Mouse (Mus musculus): ENCODE results near the gene Scgb1a1. TPM values are rescaled to one million over a fixed set of nuclear protein-coding genes. Genes with fewer than 3 reads are reported as not detected.

Gene Scgb1a1
- polyA plus RNA-seq, 1 experiment from 2014 or later, result not detected

DNA sequence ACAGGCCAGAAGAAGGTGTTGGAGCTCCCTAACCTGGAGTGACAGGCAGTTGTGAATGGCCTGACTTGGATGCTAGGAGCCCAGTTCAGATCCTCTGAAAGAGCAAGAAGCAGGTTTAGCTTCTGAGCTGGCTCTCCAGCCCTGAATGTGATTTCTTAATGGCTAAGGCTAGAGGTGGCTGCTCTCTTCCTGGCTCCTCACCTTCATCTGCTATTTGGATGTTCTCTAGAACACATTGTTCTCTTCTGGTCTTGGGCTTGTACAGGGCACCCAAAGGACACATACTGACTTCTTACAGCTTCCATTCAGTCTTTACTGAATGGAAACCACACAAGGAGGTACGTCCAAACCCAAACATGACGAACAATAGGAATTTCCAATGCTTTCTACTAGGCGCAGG lies 11.7 kb downstream of the Scgb1a1 start:
- no peak for TF ChIP-seq CTCF (IDR thresholded peaks at IDR 0.05; ENCODE audit: low read depth)
- no peaks in the 10 kb centered on the region for H3K27me3 ChIP-seq (ENCODE audit: insufficient read depth, low read length)
- no peaks in the 10 kb centered on the region for H3K9me3 ChIP-seq (replicated peaks; ENCODE audit: low read length)
- no peaks in the 10 kb centered on the region for H3K36me3 ChIP-seq (ENCODE audit: insufficient read depth, low read length)
- H3K9ac ChIP-seq (ENCODE audit: low read depth, low read length), result no peak overlapping the region
- WGBS, result 98% methylated on average over 3 of the region's 3 CpGs
- DNase-seq (ENCODE audit: low spot score) (no peak), ATAC-seq (replicated peaks; ENCODE audit: low FRiP score, low read depth) (no peak)
- H3K4me1 ChIP-seq (replicated peaks; ENCODE audit: insufficient read depth, low read length), result peaks cover 5% of the 10 kb centered on the region; the same call in 1 of the 2 replicates
- H3K4me3 ChIP-seq (replicated peaks; ENCODE audit: low read depth, low read length), result no peak overlapping the region
- H3K4me2 ChIP-seq (ENCODE audit: low read length), result no peak overlapping the region
- 0 out of 2 replicates have a peak overlapping the region, but pooled peaks have one; percentile 2 for H3K27ac ChIP-seq

DNA sequence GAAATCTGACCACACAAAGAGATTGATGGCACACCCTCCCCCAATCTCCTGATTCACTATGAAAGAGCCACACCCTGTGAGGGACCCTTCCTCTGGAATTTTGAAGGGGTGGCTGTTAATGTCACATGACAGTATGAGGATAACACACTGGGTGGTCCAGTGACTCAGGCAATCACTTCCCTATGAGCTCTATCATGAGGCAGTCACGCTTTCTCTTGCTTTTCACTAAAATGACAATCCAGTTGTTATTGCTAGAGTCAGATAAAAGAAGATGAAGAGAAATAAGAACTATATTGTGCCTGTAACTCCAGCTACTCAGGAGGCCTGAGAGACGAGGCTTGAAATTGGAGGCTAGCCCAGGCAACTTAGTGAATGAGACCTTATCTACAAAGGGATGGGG lies 12.2 kb downstream of the Scgb1a1 start:
- ATAC-seq (replicated peaks; ENCODE audit: low FRiP score, low read depth), result no peak
- H3K36me3 ChIP-seq (ENCODE audit: insufficient read depth, low read length), result no peaks in the 10 kb centered on the region
- H3K4me3 ChIP-seq (replicated peaks; ENCODE audit: low read depth, low read length), result no peak overlapping the region
- no peaks in the 10 kb centered on the region for H3K9me3 ChIP-seq (replicated peaks; ENCODE audit: low read length)
- peaks cover 10% of the 10 kb centered on the region; the same call in 1 of the 2 replicates for H3K4me1 ChIP-seq (replicated peaks; ENCODE audit: insufficient read depth, low read length)
- WGBS, result 82% methylated on average over 2 of the region's 2 CpGs
- no peak for DNase-seq (ENCODE audit: low spot score)
- H3K4me2 ChIP-seq (ENCODE audit: low read length), result no peak overlapping the region
- no peak overlapping the region for H3K27ac ChIP-seq
- H3K9ac ChIP-seq (ENCODE audit: low read depth, low read length), result no peak overlapping the region
- no peak for TF ChIP-seq CTCF (IDR thresholded peaks at IDR 0.05; ENCODE audit: low read depth)
- no peaks in the 10 kb centered on the region for H3K27me3 ChIP-seq (ENCODE audit: insufficient read depth, low read length)

DNA sequence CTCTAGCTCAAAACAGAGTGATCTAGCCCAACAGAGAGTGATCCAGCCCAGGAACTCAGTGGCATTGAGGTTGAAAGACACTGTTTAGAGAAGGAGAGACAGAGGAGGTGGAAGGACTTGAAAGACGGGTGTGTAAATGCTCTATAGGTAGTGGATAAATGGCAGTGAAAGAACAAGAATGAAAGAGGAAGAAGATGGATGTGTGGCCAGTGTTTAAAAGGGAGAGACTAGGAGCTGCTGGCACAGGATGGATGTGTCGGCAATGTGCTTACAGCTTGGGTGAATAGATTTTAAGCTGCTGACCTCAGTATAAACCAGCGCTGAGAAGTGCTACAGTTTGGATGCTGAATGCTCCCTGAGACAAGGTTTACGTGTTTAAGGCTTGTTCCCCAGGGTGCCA lies 13.3 kb downstream of the Scgb1a1 start:
- Histone ChIP-seq H3K9ac (ENCODE audit: low read depth, low read length) (no peak overlapping the region), H3K27me3 (ENCODE audit: insufficient read depth, low read length) (no peaks in the 10 kb centered on the region), H3K4me1 (replicated peaks; ENCODE audit: insufficient read depth, low read length) (peaks cover 14% of the 10 kb centered on the region; the same call in 1 of the 2 replicates), H3K36me3 (ENCODE audit: insufficient read depth, low read length) (no peaks in the 10 kb centered on the region), H3K27ac (peak overlapping the region; percentile 55; the same call in 1 of the 2 replicates), H3K9me3 (replicated peaks; ENCODE audit: low read length) (no peaks in the 10 kb centered on the region), H3K4me3 (replicated peaks; ENCODE audit: low read depth, low read length) (no peak overlapping the region), H3K4me2 (ENCODE audit: low read length) (no peak overlapping the region)
- TF ChIP-seq CTCF (IDR thresholded peaks at IDR 0.05; ENCODE audit: low read depth), result no peak
- ATAC-seq (replicated peaks; ENCODE audit: low FRiP score, low read depth) (no peak), DNase-seq (ENCODE audit: low spot score) (no peak)
- WGBS, result 66% methylated on average over 4 of the region's 4 CpGs

DNA sequence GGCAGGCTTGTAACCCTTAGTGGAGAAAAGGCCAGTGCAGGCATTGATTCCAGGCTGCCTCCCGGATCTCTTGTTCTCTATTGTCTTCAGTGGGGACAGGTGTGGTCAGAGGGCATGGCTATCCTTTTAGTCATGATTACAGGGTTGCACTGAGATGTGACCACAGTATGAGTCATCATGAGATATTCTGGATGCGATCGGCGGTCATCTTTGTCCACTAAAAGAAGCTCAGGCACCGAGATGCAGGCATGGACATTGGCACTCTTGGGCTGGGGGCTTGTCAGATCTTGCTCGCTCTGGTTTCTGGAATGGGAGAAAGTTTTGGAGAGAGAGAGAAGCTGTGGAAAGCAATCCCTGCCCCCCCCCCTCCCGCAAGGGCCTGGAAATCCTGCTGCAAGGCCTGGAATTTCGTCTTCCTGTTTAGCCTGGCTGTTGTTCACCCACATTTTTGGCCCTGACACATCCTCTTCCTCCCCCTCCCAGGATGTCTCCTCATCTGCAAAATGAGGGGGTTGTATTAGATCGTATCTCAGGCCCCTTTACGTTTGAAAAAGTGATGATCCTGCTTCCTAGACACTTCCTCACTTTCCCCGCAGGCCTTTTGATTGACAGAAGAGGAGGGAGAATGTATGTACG lies 13.9 kb downstream of the Scgb1a1 start:
- H3K4me1 ChIP-seq (replicated peaks; ENCODE audit: insufficient read depth, low read length), result peaks cover 14% of the 10 kb centered on the region; the same call in 1 of the 2 replicates
- ATAC-seq (replicated peaks; ENCODE audit: low FRiP score, low read depth) (no peak), DNase-seq (ENCODE audit: low spot score) (peak; percentile 63)
- H3K27ac ChIP-seq, result peak overlapping the region; percentile 55; the same call in 1 of the 2 replicates
- H3K4me2 ChIP-seq (ENCODE audit: low read length), result no peak overlapping the region
- H3K27me3 ChIP-seq (ENCODE audit: insufficient read depth, low read length), result no peaks in the 10 kb centered on the region
- H3K9me3 ChIP-seq (replicated peaks; ENCODE audit: low read length), result no peaks in the 10 kb centered on the region
- H3K36me3 ChIP-seq (ENCODE audit: insufficient read depth, low read length), result no peaks in the 10 kb centered on the region
- H3K4me3 ChIP-seq (replicated peaks; ENCODE audit: low read depth, low read length), result no peak overlapping the region
- WGBS, result 56% methylated on average over 12 of the region's 12 CpGs
- no peak for TF ChIP-seq CTCF (IDR thresholded peaks at IDR 0.05; ENCODE audit: low read depth)
- H3K9ac ChIP-seq (ENCODE audit: low read depth, low read length), result no peak overlapping the region

DNA sequence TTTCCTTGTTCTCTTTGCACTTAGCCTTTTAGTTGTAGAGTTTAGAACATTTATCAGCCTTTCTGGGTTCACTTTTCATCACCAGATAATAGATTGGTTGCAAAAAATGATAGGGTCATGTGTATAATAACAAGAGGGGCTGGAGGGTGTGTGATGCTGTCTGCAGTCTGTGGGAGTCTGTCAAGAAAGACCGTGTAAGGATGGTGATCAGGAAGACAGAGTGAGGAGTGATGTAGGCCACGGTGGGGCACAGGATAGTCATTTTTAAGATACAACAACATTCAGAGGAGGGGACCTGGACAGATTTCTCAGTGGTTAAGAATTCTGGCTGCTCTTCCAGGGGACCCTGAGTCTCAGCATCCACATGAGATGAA lies 15.6 kb downstream of the Scgb1a1 start:
- Histone ChIP-seq H3K27ac (peak overlapping the region; percentile 81), H3K4me3 (replicated peaks; ENCODE audit: low read depth, low read length) (no peak overlapping the region), H3K36me3 (ENCODE audit: insufficient read depth, low read length) (no peaks in the 10 kb centered on the region), H3K9ac (ENCODE audit: low read depth, low read length) (no peak overlapping the region), H3K27me3 (ENCODE audit: insufficient read depth, low read length) (no peaks in the 10 kb centered on the region), H3K4me1 (replicated peaks; ENCODE audit: insufficient read depth, low read length) (peaks cover 14% of the 10 kb centered on the region; the same call in 1 of the 2 replicates), H3K9me3 (replicated peaks; ENCODE audit: low read length) (no peaks in the 10 kb centered on the region), H3K4me2 (ENCODE audit: low read length) (no peak overlapping the region)
- no peak for ATAC-seq (replicated peaks; ENCODE audit: low FRiP score, low read depth)
- WGBS, result 50% methylated on average over 2 of the region's 2 CpGs
- no peak for TF ChIP-seq CTCF (IDR thresholded peaks at IDR 0.05; ENCODE audit: low read depth)
- DNase-seq (ENCODE audit: low spot score), result no peak

DNA sequence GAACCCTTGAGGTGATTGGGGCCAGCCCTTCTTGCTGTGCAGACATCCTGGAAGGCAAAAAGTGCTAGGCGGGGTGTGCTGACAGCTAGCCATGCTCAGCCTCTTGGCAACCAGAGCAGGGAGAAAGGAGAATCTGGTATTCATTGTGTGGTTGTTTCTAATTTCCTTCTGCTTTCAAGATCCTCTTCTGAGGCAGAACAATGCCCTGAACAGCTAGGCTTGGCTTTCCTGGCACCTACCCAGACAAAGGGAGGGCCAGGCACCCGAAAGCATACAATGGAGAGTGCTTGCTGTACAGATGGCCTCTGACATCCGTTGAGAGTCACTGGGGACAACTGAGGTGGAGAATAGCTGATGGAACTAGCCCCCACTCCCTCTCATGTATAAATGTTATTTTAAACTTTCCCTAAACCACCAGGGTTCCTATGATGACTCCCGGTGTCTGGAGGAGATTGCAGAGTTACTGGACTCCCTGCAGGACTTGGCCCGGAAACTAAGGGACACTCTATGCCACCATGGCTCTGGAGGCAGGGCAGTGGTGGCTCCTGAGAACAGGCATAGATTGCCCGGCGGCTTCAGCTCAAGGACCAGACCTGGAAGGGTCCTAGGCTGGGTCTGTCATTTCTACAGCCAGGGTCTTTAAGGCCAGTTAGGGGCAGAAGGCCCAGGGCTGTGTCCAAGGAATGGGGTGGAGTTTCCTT lies 16.2 kb downstream of the Scgb1a1 start:
- DNase-seq (ENCODE audit: low spot score) (peak; percentile 53), ATAC-seq (replicated peaks; ENCODE audit: low FRiP score, low read depth) (0 out of 2 replicates have a peak, but pooled peaks have one; percentile 43)
- Histone ChIP-seq H3K4me3 (replicated peaks; ENCODE audit: low read depth, low read length) (no peak overlapping the region), H3K27me3 (ENCODE audit: insufficient read depth, low read length) (no peaks in the 10 kb centered on the region), H3K27ac (peak overlapping the region; percentile 81), H3K4me2 (ENCODE audit: low read length) (no peak overlapping the region), H3K9me3 (replicated peaks; ENCODE audit: low read length) (no peaks in the 10 kb centered on the region), H3K4me1 (replicated peaks; ENCODE audit: insufficient read depth, low read length) (peaks cover 14% of the 10 kb centered on the region), H3K9ac (ENCODE audit: low read depth, low read length) (no peak overlapping the region), H3K36me3 (ENCODE audit: insufficient read depth, low read length) (no peaks in the 10 kb centered on the region)
- TF ChIP-seq CTCF (IDR thresholded peaks at IDR 0.05; ENCODE audit: low read depth), result no peak
- WGBS, result 52% methylated on average over 7 of the region's 7 CpGs

Measured in kidney, postnatal 0 days (tissue).